9 mouse cellular contexts compared by ENCODE assay signal in genomic region chr8:84773304-84773703, GRCm38 (mm10). TPM values are rescaled to one million over a fixed set of nuclear protein-coding genes. Genes with fewer than 3 reads are reported as not detected.
DNase-seq lines count a peak whose midpoint lies in the region; ATAC-seq and TF ChIP-seq lines count a peak whose summit lies in the region.
"Had no signal": no experiment of that assay in that cellular context is flagged by ENCODE, and none has a peak within 500 bp of the region (broad histone marks: within the 10 kb centered on the region; RNA-seq: fewer than 3 reads in every experiment).

No protein-coding gene starts in this region.

- no peak for ATAC-seq in limb, embryonic 11.5 days (ENCODE audit: insufficient number of reproducible peaks, low FRiP score, low TSS enrichment, low read depth)
- no peak for ATAC-seq in stomach, postnatal 0 days (ENCODE audit: low FRiP score, low TSS enrichment)

- H3K9ac ChIP-seq in limb, embryonic 11.5 days (ENCODE audit: low read length), result no peak overlapping the region
- peak overlapping the region; percentile 52 for H3K9ac ChIP-seq in stomach, postnatal 0 days (ENCODE audit: low read length)

- DNase-seq in heart, embryonic 10.5 days (ENCODE audit: low spot score), result no peak
- DNase-seq in heart, postnatal 10 days, result no peak
- peak; percentile 51 for DNase-seq in testis, postnatal 10 days (ENCODE audit: low spot score)
- DNase-seq in testis, postnatal 14 days (ENCODE audit: low spot score), result no peak
- DNase-seq in limb, embryonic 11.5 days (ENCODE audit: low spot score), result no peak
- no peak for DNase-seq in stomach, postnatal 0 days (ENCODE audit: low spot score)
- no peak for DNase-seq in right cerebral cortex, postnatal 14 days
- no peak for DNase-seq in frontal cortex, postnatal 25 days (ENCODE audit: low spot score in 2 of 2)

- peak overlapping the region; percentile 47 for H3K4me2 ChIP-seq in limb, embryonic 11.5 days (ENCODE audit: low read depth, severe bottlenecking)
- H3K4me2 ChIP-seq in stomach, postnatal 0 days (replicated peaks; ENCODE audit: low read depth), result peak overlapping the region; percentile 55

- no peak for TF ChIP-seq EP300 in stomach, postnatal 0 days (optimal IDR thresholded peaks at IDR 0.05)

- TF ChIP-seq CTCF in stomach, postnatal 0 days (IDR thresholded peaks at IDR 0.05; ENCODE audit: low read depth), result no peak

- H3K9me3 ChIP-seq in heart, embryonic 10.5 days, result no peaks in the 10 kb centered on the region
- no peaks in the 10 kb centered on the region for H3K9me3 ChIP-seq in limb, embryonic 11.5 days (ENCODE audit: control insufficient read depth, low read length)
- no peaks in the 10 kb centered on the region for H3K9me3 ChIP-seq in stomach, postnatal 0 days (ENCODE audit: control insufficient read depth, low read length)

- intact Hi-C loops in heart, postnatal 10 days (cut with DNase I), result no loop called here

- peaks cover 100% of the 10 kb centered on the region for H3K27me3 ChIP-seq in heart, embryonic 10.5 days (ENCODE audit: insufficient read depth, poor library complexity, severe bottlenecking)
- peaks cover 85% of the 10 kb centered on the region for H3K27me3 ChIP-seq in limb, embryonic 11.5 days (ENCODE audit: control insufficient read depth, insufficient read depth, low read length)
- no peaks in the 10 kb centered on the region for H3K27me3 ChIP-seq in stomach, postnatal 0 days (ENCODE audit: control insufficient read depth, insufficient read depth, low read length)

- peak overlapping the region; percentile 49 for H3K4me3 ChIP-seq in heart, embryonic 10.5 days
- peak overlapping the region; percentile 26 for H3K4me3 ChIP-seq in limb, embryonic 11.5 days (ENCODE audit: low read depth, low read length)
- H3K4me3 ChIP-seq in stomach, postnatal 0 days (ENCODE audit: low read depth, low read length), result peak overlapping the region; percentile 32

- WGBS in heart, embryonic 10.5 days, result 1% methylated on average over 9 of the region's 9 CpGs
- WGBS in limb, embryonic 11.5 days, result under 1% methylated on average over 9 of the region's 9 CpGs
- WGBS in stomach, postnatal 0 days, result 11% methylated on average over 9 of the region's 9 CpGs

- no peak overlapping the region for H3K27ac ChIP-seq in heart, embryonic 10.5 days
- 0 out of 2 replicates have a peak overlapping the region, but pooled peaks have one; percentile 10 for H3K27ac ChIP-seq in limb, embryonic 11.5 days (replicated peaks; ENCODE audit: low read depth, low read length)
- peak overlapping the region; percentile 92 for H3K27ac ChIP-seq in stomach, postnatal 0 days (replicated peaks)

- H3K36me3 ChIP-seq in heart, embryonic 10.5 days, result no peaks in the 10 kb centered on the region
- H3K36me3 ChIP-seq in limb, embryonic 11.5 days (ENCODE audit: control insufficient read depth, insufficient read depth, low read length), result no peaks in the 10 kb centered on the region
- peaks cover 3% of the 10 kb centered on the region; the same call in 1 of the 2 replicates for H3K36me3 ChIP-seq in stomach, postnatal 0 days (ENCODE audit: control insufficient read depth, insufficient read depth, low read length)

- peaks cover 32% of the 10 kb centered on the region for H3K4me1 ChIP-seq in heart, embryonic 10.5 days
- peaks cover 30% of the 10 kb centered on the region for H3K4me1 ChIP-seq in limb, embryonic 11.5 days (ENCODE audit: control insufficient read depth, insufficient read depth, low read length)
- peaks cover 20% of the 10 kb centered on the region for H3K4me1 ChIP-seq in stomach, postnatal 0 days (replicated peaks; ENCODE audit: control insufficient read depth, insufficient read depth)

RNA-seq across cellular contexts. Expression of gene Nfix, which starts 26.8 kb away (rescaled TPM):
- polyA plus RNA-seq in heart, embryonic 10.5 days (2016; fragmentation: Nextera tagmentation; extraction: Ambion mirVana), result 0.87 and 2.1 TPM in 2 replicates
- 100 to 1,000 TPM; 256 to 266 TPM for total RNA-seq in heart, postnatal 10 days (2021)
- 4.6 TPM in 2 replicates for polyA plus RNA-seq in limb, embryonic 11.5 days (2014; fragmentation: Nextera tagmentation; extraction: Ambion mirVana)
- polyA plus RNA-seq in stomach, postnatal 0 days (2015; fragmentation: Nextera tagmentation; extraction: Ambion mirVana), result 36.5 and 36.6 TPM in 2 replicates

RNA-seq across cellular contexts. Expression of gene Dand5, which starts 49.3 kb away (rescaled TPM):
- 5.3 TPM in 2 replicates for polyA plus RNA-seq in heart, embryonic 10.5 days (2016; fragmentation: Nextera tagmentation; extraction: Ambion mirVana)
- total RNA-seq in heart, postnatal 10 days (2021), result 1 to 10 TPM; 3.1 to 3.8 TPM
- 3.6 and 3.9 TPM in 2 replicates for polyA plus RNA-seq in limb, embryonic 11.5 days (2014; fragmentation: Nextera tagmentation; extraction: Ambion mirVana)
- polyA plus RNA-seq in stomach, postnatal 0 days (2015; fragmentation: Nextera tagmentation; extraction: Ambion mirVana), result 3.3 TPM in 2 replicates

RNA-seq across cellular contexts. Expression of gene G430095P16Rik, which starts 50.5 kb away (rescaled TPM):
- polyA plus RNA-seq in heart, embryonic 10.5 days (2016; fragmentation: Nextera tagmentation; extraction: Ambion mirVana), result 2.1 and 3.2 TPM in 2 replicates
- under 1 TPM; 0.50 to 0.89 TPM for total RNA-seq in heart, postnatal 10 days (2021)
- polyA plus RNA-seq in limb, embryonic 11.5 days (2014; fragmentation: Nextera tagmentation; extraction: Ambion mirVana), result 7.7 and 8.6 TPM in 2 replicates
- 1.7 and 2.0 TPM in 2 replicates for polyA plus RNA-seq in stomach, postnatal 0 days (2015; fragmentation: Nextera tagmentation; extraction: Ambion mirVana)
- total RNA-seq: layer of hippocampus, adult 8-10 months had no signal

RNA-seq across cellular contexts. Expression of gene Gadd45gip1, which starts 58.0 kb away (rescaled TPM):
- 57.3 and 60.5 TPM in 2 replicates for polyA plus RNA-seq in heart, embryonic 10.5 days (2016; fragmentation: Nextera tagmentation; extraction: Ambion mirVana)
- 10 to 100 TPM; 23.7 to 25.0 TPM for total RNA-seq in heart, postnatal 10 days (2021)
- polyA plus RNA-seq in limb, embryonic 11.5 days (2014; fragmentation: Nextera tagmentation; extraction: Ambion mirVana), result 45.0 and 46.7 TPM in 2 replicates
- polyA plus RNA-seq in stomach, postnatal 0 days (2015; fragmentation: Nextera tagmentation; extraction: Ambion mirVana), result 38.5 and 39.3 TPM in 2 replicates
